Mouse (Mus musculus): ENCODE data around the gene Cnnm3. TPM values are rescaled to one million over a fixed set of nuclear protein-coding genes. Genes with fewer than 3 reads are reported as not detected.

Gene Cnnm3
- polyA plus RNA-seq, 1 experiment from 2014 or later, result 3.6 TPM

Small RNAs within 50 kb of the gene (microRNA-seq; reads per million reads assigned to microRNA genes)
- gene Gm47280, result not detected

Other genes starting within 250 kb of the Cnnm3 start
- gene Neurl3, start 237.2 kb upstream of the Cnnm3 start, polyA plus RNA-seq (2016; fragmentation: Nextera tagmentation; extraction: Ambion mirVana), result 0.27 and 0.41 TPM in 2 replicates
- 3.3 and 4.5 TPM in 2 replicates for gene Arid5a, start 204.1 kb upstream of the Cnnm3 start, polyA plus RNA-seq (2016; fragmentation: Nextera tagmentation; extraction: Ambion mirVana)
- 50.9 and 52.1 TPM in 2 replicates for gene Kansl3, start 142.7 kb upstream of the Cnnm3 start, polyA plus RNA-seq (2016; fragmentation: Nextera tagmentation; extraction: Ambion mirVana)
- 1.2 and 1.7 TPM in 2 replicates for gene Fer1l5, start 139.6 kb upstream of the Cnnm3 start, polyA plus RNA-seq (2016; fragmentation: Nextera tagmentation; extraction: Ambion mirVana)
- gene Lman2l, start 66.6 kb upstream of the Cnnm3 start, polyA plus RNA-seq (2016; fragmentation: Nextera tagmentation; extraction: Ambion mirVana), result 58.4 and 62.9 TPM in 2 replicates
- 16.2 and 16.4 TPM in 2 replicates for gene Cnnm4, start 40.2 kb upstream of the Cnnm3 start, polyA plus RNA-seq (2016; fragmentation: Nextera tagmentation; extraction: Ambion mirVana)
- gene Ankrd23, start 25.0 kb downstream of the Cnnm3 start, polyA plus RNA-seq (2016; fragmentation: Nextera tagmentation; extraction: Ambion mirVana), result 15.5 and 16.6 TPM in 2 replicates
- gene Gm42417, start 27.6 kb downstream of the Cnnm3 start, polyA plus RNA-seq (2016; fragmentation: Nextera tagmentation; extraction: Ambion mirVana), result 0.54 TPM in 1 of 2 replicates, not detected in the other
- 18.9 and 20.3 TPM in 2 replicates for gene Ankrd39, start 35.6 kb downstream of the Cnnm3 start, polyA plus RNA-seq (2016; fragmentation: Nextera tagmentation; extraction: Ambion mirVana)
- 24.9 and 25.9 TPM in 2 replicates for gene Sema4c, start 46.5 kb downstream of the Cnnm3 start, polyA plus RNA-seq (2016; fragmentation: Nextera tagmentation; extraction: Ambion mirVana)
- 0.57 and 0.65 TPM in 2 replicates for gene Fam178b, start 171.3 kb downstream of the Cnnm3 start, polyA plus RNA-seq (2016; fragmentation: Nextera tagmentation; extraction: Ambion mirVana)
- gene Cox5b, start 179.6 kb downstream of the Cnnm3 start, polyA plus RNA-seq (2016; fragmentation: Nextera tagmentation; extraction: Ambion mirVana), result 515 and 522 TPM in 2 replicates
- gene 4933424G06Rik, start 198.3 kb downstream of the Cnnm3 start, polyA plus RNA-seq (2016; fragmentation: Nextera tagmentation; extraction: Ambion mirVana), result not detected in 2 replicates
- gene Actr1b, start 202.6 kb downstream of the Cnnm3 start, polyA plus RNA-seq (2016; fragmentation: Nextera tagmentation; extraction: Ambion mirVana), result 137 and 141 TPM in 2 replicates
- 0.24 and 0.31 TPM in 2 replicates for gene Zap70, start 249.9 kb downstream of the Cnnm3 start, polyA plus RNA-seq (2016; fragmentation: Nextera tagmentation; extraction: Ambion mirVana)

All from embryonic facial prominence, embryonic 10.5 days (tissue).